Mouse (Mus musculus) R1 (cell line): ENCODE data around the gene Cbx2.

Experiments
- DNase-seq: peaks from one replicate; pipeline ENCODE4 v3.0.0-alpha.2; 2018; ENCODE audit warnings: low read depth, low spot score

Gene Cbx2

GRCm38 (mm10) chr11:119041750-119042465, 19.1 kb downstream of the Cbx2 start:
- DNase-seq: peak; percentile 54

- DNase-seq: no peak
These were observed 19.9 kb downstream of the Cbx2 start for GRCm38 (mm10) chr11:119042466-119043272.

- DNase-seq: no peak
These were observed 20.4 kb downstream of the Cbx2 start for GRCm38 (mm10) chr11:119043273-119043540.

- peak; percentile 67 for DNase-seq
These were observed 21.2 kb downstream of the Cbx2 start for GRCm38 (mm10) chr11:119043761-119044550.

GRCm38 (mm10) chr11:119044551-119045337, 22.0 kb downstream of the Cbx2 start:
- DNase-seq: no peak

GRCm38 (mm10) chr11:119046601-119047245, 24.0 kb downstream of the Cbx2 start:
- DNase-seq: peak; percentile 43

GRCm38 (mm10) chr11:119047261-119048132, 24.7 kb downstream of the Cbx2 start:
- DNase-seq: peak; percentile 73

- DNase-seq: peak; percentile 81
These were observed 25.4 kb downstream of the Cbx2 start for GRCm38 (mm10) chr11:119048133-119048510.

GRCm38 (mm10) chr11:119050361-119050760, 27.6 kb downstream of the Cbx2 start:
- no peak for DNase-seq

- no peak for DNase-seq
These were observed 28.7 kb downstream of the Cbx2 start for GRCm38 (mm10) chr11:119051426-119051825.

GRCm38 (mm10) chr11:119051927-119052660, 29.3 kb downstream of the Cbx2 start:
- DNase-seq: peak; percentile 11

GRCm38 (mm10) chr11:119052661-119053256, 30.0 kb downstream of the Cbx2 start:
- peak; percentile 89 for DNase-seq

GRCm38 (mm10) chr11:119053257-119053670, 30.5 kb downstream of the Cbx2 start:
- DNase-seq: peak; percentile 96

- DNase-seq: no peak
These were observed 31.1 kb downstream of the Cbx2 start for GRCm38 (mm10) chr11:119053738-119054350.

- DNase-seq: peak; percentile 43
These were observed 31.9 kb downstream of the Cbx2 start for GRCm38 (mm10) chr11:119054351-119055345.

- no peak for DNase-seq
These were observed 32.9 kb downstream of the Cbx2 start for GRCm38 (mm10) chr11:119055571-119056131.
